Mouse (Mus musculus) frontal cortex, adult (tissue): ENCODE data around the gene Ubald2.
"Not testable (repeated sequence)": the region's sequence is repeated elsewhere in the genome, so short reads cannot be mapped to it uniquely, and the experiment has no call there.

Source experiments
- ATAC-seq: cut with Nextera tagmentation; 2 replicates; pipeline ENCODE4 v1.9.2; 2017; ENCODE audit warnings: mild to moderate bottlenecking, moderate library complexity, mixed read lengths; ENCODE audit not compliant: low TSS enrichment

Ubald2 gene

GRCm38 (mm10) chr11:116433356-116434286, at the start of gene Ubald2:
Gene Ubald2 (plus strand): TSS chr11:116434094.
- peak; percentile 92 for ATAC-seq

GRCm38 (mm10) chr11:116384171-116384570, 49.7 kb upstream of the Ubald2 start:
- ATAC-seq: no peak

- ATAC-seq: no peak
Measured at GRCm38 (mm10) chr11:116385999-116386398, 47.9 kb upstream of the Ubald2 start.

- ATAC-seq: no peak
Measured at GRCm38 (mm10) chr11:116387086-116388071, 46.5 kb upstream of the Ubald2 start.

- no peak for ATAC-seq
Measured at GRCm38 (mm10) chr11:116388841-116389480, 44.9 kb upstream of the Ubald2 start.

- no peak for ATAC-seq
Measured at GRCm38 (mm10) chr11:116394769-116395168, 39.1 kb upstream of the Ubald2 start.

- no peak for ATAC-seq
Measured at GRCm38 (mm10) chr11:116396276-116396933, 37.5 kb upstream of the Ubald2 start.

GRCm38 (mm10) chr11:116396934-116397330, 37.0 kb upstream of the Ubald2 start:
- ATAC-seq: no peak

GRCm38 (mm10) chr11:116397517-116398347, 36.2 kb upstream of the Ubald2 start:
- no peak for ATAC-seq

GRCm38 (mm10) chr11:116398348-116398677, 35.6 kb upstream of the Ubald2 start:
- ATAC-seq: no peak

GRCm38 (mm10) chr11:116400560-116400959, 33.3 kb upstream of the Ubald2 start:
- ATAC-seq: no peak

GRCm38 (mm10) chr11:116405601-116406000, 28.3 kb upstream of the Ubald2 start:
- no peak for ATAC-seq

GRCm38 (mm10) chr11:116406231-116406728, 27.6 kb upstream of the Ubald2 start:
- no peak for ATAC-seq

- no peak for ATAC-seq
Measured at GRCm38 (mm10) chr11:116409008-116409407, 24.9 kb upstream of the Ubald2 start.

GRCm38 (mm10) chr11:116410415-116410814, 23.5 kb upstream of the Ubald2 start:
- ATAC-seq: not testable (repeated sequence)

GRCm38 (mm10) chr11:116411582-116411981, 22.3 kb upstream of the Ubald2 start:
- no peak for ATAC-seq

GRCm38 (mm10) chr11:116412028-116412827, 21.7 kb upstream of the Ubald2 start:
- ATAC-seq: peak; percentile 38; the same call in 1 of the 2 replicates

- peak; percentile 90 for ATAC-seq
Measured at GRCm38 (mm10) chr11:116412904-116413630, 20.8 kb upstream of the Ubald2 start, which contains the start of gene Rnf157. Gene Rnf157 (minus strand): TSS chr11:116413032.
